Mouse (Mus musculus): ENCODE data around the gene Arhgap35.
"Not testable (repeated sequence)": the region's sequence is repeated elsewhere in the genome, so short reads cannot be mapped to it uniquely, and the experiment has no call there.

Arhgap35 gene

GRCm38 (mm10) chr7:16614888-16615715 lies at the start of gene Arhgap35:
Gene Arhgap35 (minus strand): TSS chr7:16614993.
- peak; percentile 100 for DNase-seq

- no peak for DNase-seq
These were observed 29.5 kb upstream of the Arhgap35 start for GRCm38 (mm10) chr7:16644260-16644659.

- not testable (repeated sequence) for DNase-seq
These were observed 28.3 kb upstream of the Arhgap35 start for GRCm38 (mm10) chr7:16643106-16643505.

GRCm38 (mm10) chr7:16639028-16639427 lies 24.2 kb upstream of the Arhgap35 start:
- DNase-seq: peak; percentile 65 to 80

GRCm38 (mm10) chr7:16635116-16635515 lies 20.3 kb upstream of the Arhgap35 start:
- DNase-seq: no peak

GRCm38 (mm10) chr7:16633913-16634312 lies 19.1 kb upstream of the Arhgap35 start:
- not testable (repeated sequence) for DNase-seq

GRCm38 (mm10) chr7:16631932-16632331 lies 17.1 kb upstream of the Arhgap35 start:
- no peak for DNase-seq

GRCm38 (mm10) chr7:16631025-16631424 lies 16.2 kb upstream of the Arhgap35 start:
- DNase-seq: no peak

- peak; percentile 58 to 70 for DNase-seq
These were observed 15.0 kb upstream of the Arhgap35 start for GRCm38 (mm10) chr7:16629598-16630296.

GRCm38 (mm10) chr7:16628096-16628771 lies 13.4 kb upstream of the Arhgap35 start:
- DNase-seq: peak; percentile 60 to 79

GRCm38 (mm10) chr7:16623687-16624086 lies 8.9 kb upstream of the Arhgap35 start:
- DNase-seq: peak in 1 of 2 experiments; percentile 53

- DNase-seq: no peak
These were observed 8.3 kb upstream of the Arhgap35 start for GRCm38 (mm10) chr7:16623131-16623530.

- DNase-seq: no peak
These were observed 6.4 kb upstream of the Arhgap35 start for GRCm38 (mm10) chr7:16621066-16621622.

- DNase-seq: peak; percentile 76 to 87
These were observed 3.9 kb upstream of the Arhgap35 start for GRCm38 (mm10) chr7:16618661-16619211.

GRCm38 (mm10) chr7:16617045-16617444 lies 2.3 kb upstream of the Arhgap35 start:
- DNase-seq: peak; percentile 73 to 82

GRCm38 (mm10) chr7:16614171-16614887 lies 464 bp downstream of the Arhgap35 start:
- peak in 1 of 2 experiments; percentile 72 for DNase-seq

- DNase-seq: peak; percentile 45 to 58
These were observed 1.2 kb downstream of the Arhgap35 start for GRCm38 (mm10) chr7:16613461-16614170.

- no peak for DNase-seq
These were observed 4.4 kb downstream of the Arhgap35 start for GRCm38 (mm10) chr7:16610345-16610744.

- DNase-seq: no peak
These were observed 5.8 kb downstream of the Arhgap35 start for GRCm38 (mm10) chr7:16608961-16609360.

- DNase-seq: no peak
These were observed 6.7 kb downstream of the Arhgap35 start for GRCm38 (mm10) chr7:16608046-16608445.

- not testable (repeated sequence) for DNase-seq
These were observed 8.0 kb downstream of the Arhgap35 start for GRCm38 (mm10) chr7:16606808-16607207.

All from cerebellum, postnatal 25 days (tissue).